Mouse (Mus musculus) c-Kit-positive CD71-positive TER-119-negative erythroid progenitor cells, embryonic 14.5 days (primary cell): ENCODE results near the gene Zc3hav1.
"Not testable (repeated sequence)": the region's sequence is repeated elsewhere in the genome, so short reads cannot be mapped to it uniquely, and the experiment has no call there.

Source experiments
- DNase-seq: peaks from one replicate; pipeline ENCODE4 v3.0.0-alpha.2; 2013; ENCODE audit warnings: low read depth

Gene Zc3hav1

GRCm38 (mm10) chr6:38353811-38354722 is at the start of gene Zc3hav1:
Gene Zc3hav1, minus strand, starts transcription at chr6:38354603.
- peak; percentile 92 for DNase-seq

- peak; percentile 37 for DNase-seq
Measured at GRCm38 (mm10) chr6:38389671-38390070, 35.3 kb upstream of the Zc3hav1 start.

GRCm38 (mm10) chr6:38381129-38381771 is 26.8 kb upstream of the Zc3hav1 start, which contains the start of gene Ttc26:
Gene Ttc26, plus strand, starts transcription at chr6:38381469.
- peak; percentile 89 for DNase-seq

GRCm38 (mm10) chr6:38380764-38381128 is 26.3 kb upstream of the Zc3hav1 start:
- DNase-seq = no peak

- no peak for DNase-seq
Measured at GRCm38 (mm10) chr6:38374271-38374670, 19.9 kb upstream of the Zc3hav1 start.

- no peak for DNase-seq
Measured at GRCm38 (mm10) chr6:38369945-38370344, 15.5 kb upstream of the Zc3hav1 start.

- no peak for DNase-seq
Measured at GRCm38 (mm10) chr6:38364121-38364520, 9.7 kb upstream of the Zc3hav1 start.

GRCm38 (mm10) chr6:38363370-38363769 is 9.0 kb upstream of the Zc3hav1 start:
- DNase-seq = no peak

GRCm38 (mm10) chr6:38361937-38362336 is 7.5 kb upstream of the Zc3hav1 start:
- no peak for DNase-seq

GRCm38 (mm10) chr6:38361065-38361464 is 6.7 kb upstream of the Zc3hav1 start:
- DNase-seq = no peak

GRCm38 (mm10) chr6:38359736-38360499 is 5.5 kb upstream of the Zc3hav1 start:
- DNase-seq = no peak

GRCm38 (mm10) chr6:38359044-38359735 is 4.8 kb upstream of the Zc3hav1 start:
- DNase-seq = not testable (repeated sequence)

- DNase-seq = no peak
Measured at GRCm38 (mm10) chr6:38358253-38359027, 4.0 kb upstream of the Zc3hav1 start.

- no peak for DNase-seq
Measured at GRCm38 (mm10) chr6:38357603-38358252, 3.3 kb upstream of the Zc3hav1 start.

- not testable (repeated sequence) for DNase-seq
Measured at GRCm38 (mm10) chr6:38356661-38357433, 2.4 kb upstream of the Zc3hav1 start.

- DNase-seq = no peak
Measured at GRCm38 (mm10) chr6:38355862-38356261, 1.5 kb upstream of the Zc3hav1 start.

- DNase-seq = no peak
Measured at GRCm38 (mm10) chr6:38355354-38355823, 986 bp upstream of the Zc3hav1 start.

- no peak for DNase-seq
Measured at GRCm38 (mm10) chr6:38354723-38355353, 435 bp upstream of the Zc3hav1 start.

GRCm38 (mm10) chr6:38353181-38353580 is 1.2 kb downstream of the Zc3hav1 start:
- DNase-seq = no peak
